Mouse (Mus musculus) embryonic facial prominence, embryonic 13.5 days (tissue): ENCODE results near the gene Cyp2t4. TPM values are rescaled to one million over a fixed set of nuclear protein-coding genes. Genes with fewer than 3 reads are reported as not detected.

Experiments used
- ATAC-seq: fragments of 200-750 bp; cut with Nextera tagmentation; 2 replicates; pipeline ENCODE4 v1.8.0; 2017; ENCODE audit warnings: low read depth; ENCODE audit not compliant: insufficient number of reproducible peaks, insufficient read depth, low FRiP score, low TSS enrichment
- H3K27ac ChIP-seq: fragments of 300-500 bp; sonication (generic); 2 replicates; pipeline ENCODE4 v1.5.1; 2015; ENCODE audit warnings: moderate library complexity, mild to moderate bottlenecking, inconsistent platforms
- H3K27me3 ChIP-seq: fragments of 300-500 bp; sonication (generic); 2 replicates; pipeline ENCODE4 v1.6.1; 2015; ENCODE audit warnings: mild to moderate bottlenecking, inconsistent platforms
- H3K36me3 ChIP-seq: fragments of 300-500 bp; sonication (generic); 2 replicates; pipeline ENCODE4 v1.6.1; 2015; ENCODE audit warnings: mild to moderate bottlenecking, inconsistent platforms
- H3K4me1 ChIP-seq: fragments of 300-500 bp; sonication (generic); 2 replicates; pipeline ENCODE4 v1.6.1; 2015; ENCODE audit warnings: inconsistent platforms
- H3K4me2 ChIP-seq: fragments of 300-500 bp; sonication (generic); 2 replicates; pipeline ENCODE4 v1.6.1; 2015; ENCODE audit warnings: moderate library complexity, mild to moderate bottlenecking, inconsistent platforms
- H3K4me3 ChIP-seq: fragments of 300-500 bp; sonication (generic); 2 replicates; pipeline ENCODE4 v1.5.1; 2015; ENCODE audit warnings: mild to moderate bottlenecking, inconsistent platforms
- H3K9ac ChIP-seq: fragments of 300-500 bp; sonication (generic); 2 replicates; pipeline ENCODE4 v1.6.1; 2015; ENCODE audit warnings: mild to moderate bottlenecking, inconsistent platforms
- H3K9me3 ChIP-seq: fragments of 300-500 bp; sonication (generic); 2 replicates; pipeline ENCODE4 v1.6.1; 2016; ENCODE audit warnings: inconsistent platforms
- WGBS: fragments of 180-500 bp; shearing (Covaris S2); methylation state at CpG from one replicate; pipeline ENCODE4 v1.1.7; 2015; ENCODE audit warnings: mixed read lengths; 5-methylcytosine and 5-hydroxymethylcytosine counted together
- polyA plus RNA-seq: library from polyadenylated mRNA; unstranded; fragments of >200 nt; fragmentation: Nextera tagmentation; extraction: Ambion mirVana; gene quantifications from 2 replicates; pipeline ENCODE4 v1.2.1, GENCODE M21; 2015

The Cyp2t4 gene
- polyA plus RNA-seq, 1 experiment from 2014 or later = 0.25 TPM

DNA sequence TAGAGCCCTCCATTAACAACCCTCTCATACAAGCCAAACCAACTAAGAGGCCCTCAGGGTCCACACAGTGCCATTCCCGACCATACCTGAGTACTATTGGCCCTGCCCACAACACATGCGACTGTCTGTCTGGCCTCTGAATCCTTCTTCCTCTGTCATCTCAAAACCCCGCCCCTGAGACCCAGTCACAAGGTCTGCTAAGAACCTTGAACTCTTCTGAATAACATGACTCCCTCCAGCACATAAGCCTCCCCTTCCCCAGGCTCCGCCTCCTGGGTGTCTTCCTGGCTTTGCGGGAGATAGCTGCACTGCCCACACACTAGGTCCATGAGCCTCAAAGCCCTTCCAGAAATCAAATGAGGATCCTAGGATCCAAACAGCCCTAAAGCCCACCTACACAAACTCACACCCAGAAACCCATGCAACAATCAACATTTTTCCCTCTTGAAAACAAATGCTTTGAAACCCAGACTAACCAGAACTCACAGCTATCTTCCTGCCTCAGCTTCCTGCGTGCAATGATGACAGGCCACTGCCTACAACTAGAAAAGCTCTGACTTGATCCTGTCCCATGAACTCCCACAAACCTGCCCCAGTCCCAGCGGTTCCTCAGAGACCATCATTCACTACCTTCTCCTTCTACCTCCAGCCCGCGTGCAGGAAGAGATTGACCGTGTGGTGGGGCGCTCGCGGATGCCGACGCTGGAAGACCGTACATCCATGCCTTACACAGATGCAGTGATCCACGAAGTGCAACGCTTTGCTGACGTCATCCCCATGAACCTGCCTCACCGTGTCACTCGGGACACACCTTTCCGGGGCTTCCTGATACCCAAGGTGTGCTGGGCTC is 22.8 kb upstream of the Cyp2t4 start:
- no peaks in the 10 kb centered on the region for H3K27me3 ChIP-seq
- H3K4me2 ChIP-seq = no peak overlapping the region
- no peaks in the 10 kb centered on the region for H3K36me3 ChIP-seq
- no peak overlapping the region for H3K4me3 ChIP-seq
- ATAC-seq = no peak
- H3K9ac ChIP-seq = no peak overlapping the region
- 91% methylated on average over 22 of the region's 22 CpGs for WGBS
- no peak overlapping the region for H3K27ac ChIP-seq
- H3K9me3 ChIP-seq = no peaks in the 10 kb centered on the region
- H3K4me1 ChIP-seq = no peaks in the 10 kb centered on the region

GRCm38 (mm10) chr7:27131387-27131786 is 22.1 kb upstream of the Cyp2t4 start:
- H3K4me2 ChIP-seq = no peak overlapping the region
- H3K27ac ChIP-seq = no peak overlapping the region
- H3K4me1 ChIP-seq = peaks cover under 1% of the 10 kb centered on the region; the same call in 1 of the 2 replicates
- no peak overlapping the region for H3K9ac ChIP-seq
- 59% methylated on average over 2 of the region's 2 CpGs for WGBS
- ATAC-seq = no peak
- H3K4me3 ChIP-seq = no peak overlapping the region
- no peaks in the 10 kb centered on the region for H3K27me3 ChIP-seq
- no peaks in the 10 kb centered on the region for H3K9me3 ChIP-seq
- H3K36me3 ChIP-seq = no peaks in the 10 kb centered on the region

GRCm38 (mm10) chr7:27132588-27132987 is 20.9 kb upstream of the Cyp2t4 start:
- 15% methylated on average over 10 of the region's 10 CpGs for WGBS

GRCm38 (mm10) chr7:27133156-27133555 is 20.4 kb upstream of the Cyp2t4 start:
- Histone ChIP-seq H3K9me3 (no peaks in the 10 kb centered on the region), H3K9ac (no peak overlapping the region), H3K36me3 (no peaks in the 10 kb centered on the region), H3K27ac (no peak overlapping the region), H3K4me3 (no peak overlapping the region), H3K27me3 (no peaks in the 10 kb centered on the region), H3K4me1 (peaks cover 3% of the 10 kb centered on the region; the same call in 1 of the 2 replicates), H3K4me2 (no peak overlapping the region)
- WGBS = 74% methylated on average over 12 of the region's 12 CpGs
- ATAC-seq = peak; percentile 48; the same call in 1 of the 2 replicates

More at GRCm38 (mm10) chr7:27132588-27132987, 20.9 kb upstream of the Cyp2t4 start:
- H3K9me3 ChIP-seq = no peaks in the 10 kb centered on the region
- H3K4me1 ChIP-seq = peaks cover 3% of the 10 kb centered on the region; the same call in 1 of the 2 replicates
- H3K9ac ChIP-seq = no peak overlapping the region
- H3K4me3 ChIP-seq = no peak overlapping the region
- no peaks in the 10 kb centered on the region for H3K36me3 ChIP-seq
- no peak overlapping the region for H3K27ac ChIP-seq
- 0 out of 2 replicates have a peak overlapping the region, but pooled peaks have one; percentile 26 for H3K4me2 ChIP-seq
- ATAC-seq = no peak
- H3K27me3 ChIP-seq = no peaks in the 10 kb centered on the region

GRCm38 (mm10) chr7:27133757-27134156 is 19.8 kb upstream of the Cyp2t4 start:
- Histone ChIP-seq H3K4me3 (no peak overlapping the region), H3K36me3 (no peaks in the 10 kb centered on the region), H3K9ac (no peak overlapping the region), H3K4me1 (peaks cover 3% of the 10 kb centered on the region; the same call in 1 of the 2 replicates), H3K27me3 (no peaks in the 10 kb centered on the region), H3K27ac (no peak overlapping the region), H3K4me2 (no peak overlapping the region), H3K9me3 (no peaks in the 10 kb centered on the region)
- 75% methylated on average over 4 of the region's 4 CpGs for WGBS
- ATAC-seq = no peak

DNA sequence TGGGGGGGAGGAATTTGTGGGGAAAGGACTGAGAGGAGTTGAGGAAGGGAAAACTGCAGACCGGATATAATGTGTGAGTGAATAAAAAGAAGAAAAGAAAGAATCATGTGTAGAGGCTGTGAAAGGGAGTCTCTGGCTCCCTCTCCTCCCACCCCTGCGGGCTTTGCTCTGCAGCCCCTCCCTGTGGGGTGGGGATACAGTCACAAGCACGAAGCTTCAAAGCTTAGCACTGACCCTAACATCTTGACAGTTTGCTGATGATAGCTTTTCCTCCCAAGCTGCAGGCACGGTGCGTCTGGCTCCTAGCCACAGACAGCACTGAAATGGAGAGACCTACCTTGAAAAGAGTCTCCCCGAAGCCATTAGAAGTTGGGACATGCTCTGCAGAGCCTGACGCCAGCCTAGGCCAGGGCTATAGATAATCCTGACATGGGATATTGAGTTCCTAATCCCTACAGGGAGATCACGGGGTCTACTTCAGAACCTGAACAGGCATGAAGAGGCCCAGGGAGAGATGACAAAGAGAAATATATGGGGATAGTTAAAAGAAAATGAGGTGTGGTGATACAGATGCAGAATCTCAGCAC is 17.0 kb upstream of the Cyp2t4 start:
- H3K27me3 ChIP-seq = no peaks in the 10 kb centered on the region
- H3K27ac ChIP-seq = no peak overlapping the region
- 0 out of 2 replicates have a peak, but pooled peaks have one; percentile 52 for ATAC-seq

DNA sequence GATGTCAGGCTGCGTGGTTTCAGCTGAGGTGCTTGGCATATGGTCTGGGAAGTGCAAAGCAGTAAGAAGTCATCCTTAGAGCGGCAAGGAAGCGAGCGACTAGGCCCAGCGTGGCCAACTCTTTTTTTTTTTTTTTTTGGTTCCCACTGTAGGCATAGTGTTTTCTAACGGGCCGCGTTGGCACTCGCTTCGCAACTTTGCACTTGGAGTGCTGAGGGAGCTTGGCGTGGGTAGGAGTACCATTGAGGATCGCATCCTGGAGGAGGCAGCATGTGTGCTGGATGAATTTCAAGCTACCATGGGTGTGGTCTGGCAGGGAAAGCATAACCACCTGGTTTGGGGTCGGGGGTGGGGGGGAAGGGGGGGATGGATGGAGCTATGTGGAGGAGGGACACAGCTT is 2.5 kb downstream of the Cyp2t4 start:
- Histone ChIP-seq H3K4me2 (no peak overlapping the region), H3K36me3 (peaks cover 33% of the 10 kb centered on the region), H3K9me3 (no peaks in the 10 kb centered on the region), H3K27me3 (no peaks in the 10 kb centered on the region), H3K4me1 (peaks cover 17% of the 10 kb centered on the region), H3K9ac (no peak overlapping the region), H3K4me3 (no peak overlapping the region), H3K27ac (no peak overlapping the region)
- WGBS = 81% methylated on average over 13 of the region's 13 CpGs
- no peak for ATAC-seq

More for the DNA sequence above, 17.0 kb upstream of the Cyp2t4 start:
- WGBS = 55% methylated on average over 8 of the region's 8 CpGs
- Histone ChIP-seq H3K36me3 (no peaks in the 10 kb centered on the region), H3K4me3 (no peak overlapping the region), H3K9me3 (peaks cover 10% of the 10 kb centered on the region; the same call in 1 of the 2 replicates), H3K4me1 (peaks cover 3% of the 10 kb centered on the region; the same call in 1 of the 2 replicates), H3K4me2 (no peak overlapping the region), H3K9ac (no peak overlapping the region)

GRCm38 (mm10) chr7:27158171-27158570 is 4.7 kb downstream of the Cyp2t4 start:
- H3K4me3 ChIP-seq = no peak overlapping the region
- no peaks in the 10 kb centered on the region for H3K9me3 ChIP-seq
- peaks cover 51% of the 10 kb centered on the region for H3K36me3 ChIP-seq
- H3K4me2 ChIP-seq = no peak overlapping the region
- WGBS = 92% methylated on average over 9 of the region's 9 CpGs
- no peaks in the 10 kb centered on the region for H3K27me3 ChIP-seq
- no peak overlapping the region for H3K27ac ChIP-seq
- no peak overlapping the region for H3K9ac ChIP-seq
- H3K4me1 ChIP-seq = peaks cover 32% of the 10 kb centered on the region
- ATAC-seq = no peak

- Histone ChIP-seq H3K36me3 (peaks cover 60% of the 10 kb centered on the region), H3K9ac (no peak overlapping the region), H3K4me1 (peaks cover 38% of the 10 kb centered on the region), H3K4me3 (no peak overlapping the region), H3K27ac (no peak overlapping the region), H3K4me2 (no peak overlapping the region), H3K27me3 (no peaks in the 10 kb centered on the region), H3K9me3 (no peaks in the 10 kb centered on the region)
- WGBS = 94% methylated on average over 6 of the region's 6 CpGs
- no peak for ATAC-seq
Measured at GRCm38 (mm10) chr7:27159256-27159655, 5.7 kb downstream of the Cyp2t4 start.

GRCm38 (mm10) chr7:27159882-27160281 is 6.4 kb downstream of the Cyp2t4 start:
- WGBS = 11% methylated on average over 8 of the region's 8 CpGs
- Histone ChIP-seq H3K36me3 (peaks cover 66% of the 10 kb centered on the region), H3K9me3 (no peaks in the 10 kb centered on the region), H3K27ac (no peak overlapping the region), H3K4me3 (no peak overlapping the region), H3K4me1 (peaks cover 44% of the 10 kb centered on the region), H3K27me3 (no peaks in the 10 kb centered on the region), H3K4me2 (no peak overlapping the region), H3K9ac (no peak overlapping the region)
- peak; percentile 82 for ATAC-seq

- Histone ChIP-seq H3K27me3 (no peaks in the 10 kb centered on the region), H3K4me3 (no peak overlapping the region), H3K4me1 (peaks cover 53% of the 10 kb centered on the region), H3K9me3 (no peaks in the 10 kb centered on the region), H3K36me3 (peaks cover 72% of the 10 kb centered on the region), H3K9ac (no peak overlapping the region), H3K4me2 (no peak overlapping the region), H3K27ac (no peak overlapping the region)
- no peak for ATAC-seq
- 87% methylated on average over 3 of the region's 3 CpGs for WGBS
Measured at GRCm38 (mm10) chr7:27160921-27161320, 7.4 kb downstream of the Cyp2t4 start.

DNA sequence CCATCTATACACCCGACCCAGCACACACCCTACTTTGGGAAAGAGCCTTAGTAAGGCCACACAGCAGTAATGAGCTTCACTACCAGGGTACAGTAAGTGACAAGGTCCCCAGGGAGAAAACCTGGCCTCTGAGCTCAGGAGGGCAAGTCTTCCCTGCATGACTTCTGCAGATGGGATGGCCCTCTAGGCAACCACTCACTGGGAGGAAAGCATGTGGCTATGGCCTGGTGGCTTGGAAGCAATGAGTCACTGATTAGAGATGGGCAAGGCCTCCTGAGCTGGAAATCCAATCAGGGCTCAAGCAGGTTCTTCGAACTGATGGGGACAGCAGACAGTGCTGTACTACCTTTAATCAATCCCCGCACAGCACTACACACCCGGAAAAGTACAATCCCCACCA is 8.2 kb downstream of the Cyp2t4 start:
- H3K4me1 ChIP-seq = peaks cover 53% of the 10 kb centered on the region
- H3K36me3 ChIP-seq = peaks cover 72% of the 10 kb centered on the region
- WGBS = 82% methylated on average over 4 of the region's 4 CpGs
- no peaks in the 10 kb centered on the region for H3K27me3 ChIP-seq
- no peak for ATAC-seq
- H3K4me2 ChIP-seq = no peak overlapping the region
- no peak overlapping the region for H3K27ac ChIP-seq
- no peak overlapping the region for H3K4me3 ChIP-seq
- H3K9ac ChIP-seq = peak overlapping the region; percentile 36; the same call in 1 of the 2 replicates
- no peaks in the 10 kb centered on the region for H3K9me3 ChIP-seq
